Mouse (Mus musculus) midbrain, embryonic 13.5 days (tissue): ENCODE measurements around the gene Tmem211. TPM values are rescaled to one million over a fixed set of nuclear protein-coding genes. Genes with fewer than 3 reads are reported as not detected.

Experiments
- ATAC-seq: fragments of 200-750 bp; cut with Nextera tagmentation; 2 replicates; pipeline ENCODE4 v1.8.0; 2017; ENCODE audit warnings: mild to moderate bottlenecking, moderate TSS enrichment, moderate library complexity
- H3K27ac ChIP-seq: fragments of 300-500 bp; sonication (generic); 2 replicates; pipeline ENCODE4 v1.5.1; 2015; ENCODE audit warnings: inconsistent platforms, mild to moderate bottlenecking, moderate library complexity
- H3K27me3 ChIP-seq: fragments of 300-500 bp; sonication (generic); 2 replicates; pipeline ENCODE4 v1.6.1; 2015; ENCODE audit warnings: mild to moderate bottlenecking, inconsistent platforms
- H3K36me3 ChIP-seq: fragments of 300-500 bp; sonication (generic); 2 replicates; pipeline ENCODE4 v1.6.1; 2015; ENCODE audit warnings: mild to moderate bottlenecking, inconsistent platforms
- H3K4me1 ChIP-seq: fragments of 300-500 bp; sonication (generic); replicated peaks from 2 replicates; pipeline ENCODE4 v1.6.1; 2015; ENCODE audit warnings: inconsistent platforms
- H3K4me2 ChIP-seq: fragments of 300-500 bp; sonication (generic); replicated peaks from 2 replicates; pipeline ENCODE4 v1.6.1; 2015; ENCODE audit warnings: moderate library complexity, mild to moderate bottlenecking, inconsistent platforms
- H3K4me3 ChIP-seq: fragments of 300-500 bp; sonication (generic); replicated peaks from 2 replicates; pipeline ENCODE4 v1.5.1; 2015; ENCODE audit warnings: mild to moderate bottlenecking, inconsistent platforms
- H3K9ac ChIP-seq: fragments of 300-500 bp; sonication (generic); replicated peaks from 2 replicates; pipeline ENCODE4 v1.6.1; 2015; ENCODE audit warnings: mild to moderate bottlenecking, inconsistent platforms
- H3K9me3 ChIP-seq: fragments of 300-500 bp; sonication (generic); 2 replicates; pipeline ENCODE4 v1.6.1; 2016; ENCODE audit warnings: mild to moderate bottlenecking, inconsistent platforms
- whole genome bisulfite sequencing: fragments of 180-500 bp; shearing (Covaris S2); methylation state at CpG from one replicate; pipeline ENCODE4 v1.1.7; 2015; 5-methylcytosine and 5-hydroxymethylcytosine counted together
- polyA plus RNA-seq: library from polyadenylated mRNA; unstranded; fragments of >200 nt; fragmentation: Nextera tagmentation; extraction: Ambion mirVana; gene quantifications from 2 replicates; pipeline ENCODE4 v1.2.1, GENCODE M21; 2015

Tmem211 gene
- not detected in 2 replicates for polyA plus RNA-seq

GRCm38 (mm10) chr5:113226632-113227102, at the start of gene Tmem211:
Tmem211 (plus strand) TSS chr5:113226909.
- Histone ChIP-seq H3K4me3 (peak within 1 kb of the TSS; percentile 20), H3K27ac (peak within 1 kb of the TSS; percentile 25; the same call in 1 of the 2 replicates), H3K9me3 (0 out of 2 replicates have a peak, but pooled peaks cover under 1% of the 10 kb centered on the region), H3K4me1 (peaks cover 19% of the 10 kb centered on the region), H3K36me3 (no peaks in the 10 kb centered on the region), H3K9ac (peak within 1 kb of the TSS; percentile 39; the same call in 1 of the 2 replicates), H3K27me3 (no peaks in the 10 kb centered on the region), H3K4me2 (peak within 1 kb of the TSS; percentile 48)
- ATAC-seq: peak; percentile 80
- under 1% methylated on average over 13 of the region's 13 CpGs for WGBS

GRCm38 (mm10) chr5:113179451-113179842, 47.3 kb upstream of the Tmem211 start:
- H3K27me3 ChIP-seq: no peaks in the 10 kb centered on the region
- WGBS: 3% methylated on average over 6 of the region's 9 CpGs
- peak overlapping the region; percentile 24 for H3K4me3 ChIP-seq
- H3K36me3 ChIP-seq: 0 out of 2 replicates have a peak, but pooled peaks cover 3% of the 10 kb centered on the region
- peak; percentile 16; the same call in 1 of the 2 replicates for ATAC-seq
- no peaks in the 10 kb centered on the region for H3K9me3 ChIP-seq
- peak overlapping the region; percentile 50 for H3K4me2 ChIP-seq
- peak overlapping the region; percentile 48; the same call in 1 of the 2 replicates for H3K9ac ChIP-seq
- peak overlapping the region; percentile 60; the same call in 1 of the 2 replicates for H3K27ac ChIP-seq
- peaks cover 13% of the 10 kb centered on the region for H3K4me1 ChIP-seq

GRCm38 (mm10) chr5:113179843-113180682, 46.6 kb upstream of the Tmem211 start:
- peak overlapping the region; percentile 48; the same call in 1 of the 2 replicates for H3K9ac ChIP-seq
- no peaks in the 10 kb centered on the region for H3K9me3 ChIP-seq
- peak overlapping the region; percentile 24 for H3K4me3 ChIP-seq
- H3K27me3 ChIP-seq: no peaks in the 10 kb centered on the region
- peaks cover 13% of the 10 kb centered on the region for H3K4me1 ChIP-seq
- WGBS: 3% methylated on average over 29 of the region's 30 CpGs
- peak overlapping the region; percentile 50 for H3K4me2 ChIP-seq
- peak overlapping the region; percentile 60; the same call in 1 of the 2 replicates for H3K27ac ChIP-seq
- H3K36me3 ChIP-seq: 0 out of 2 replicates have a peak, but pooled peaks cover 3% of the 10 kb centered on the region
- peak; percentile 81 for ATAC-seq

GRCm38 (mm10) chr5:113180755-113181154, 46.0 kb upstream of the Tmem211 start:
- H3K36me3 ChIP-seq: 0 out of 2 replicates have a peak, but pooled peaks cover 3% of the 10 kb centered on the region
- H3K27me3 ChIP-seq: no peaks in the 10 kb centered on the region
- no peak for ATAC-seq
- peak overlapping the region; percentile 50 for H3K4me2 ChIP-seq
- H3K9me3 ChIP-seq: no peaks in the 10 kb centered on the region
- H3K9ac ChIP-seq: no peak overlapping the region
- 84% methylated on average over 15 of the region's 15 CpGs for WGBS
- H3K27ac ChIP-seq: peak overlapping the region; percentile 60; the same call in 1 of the 2 replicates
- no peak overlapping the region for H3K4me3 ChIP-seq
- H3K4me1 ChIP-seq: peaks cover 13% of the 10 kb centered on the region

- ATAC-seq: no peak
- no peak overlapping the region for H3K4me3 ChIP-seq
- peaks cover 13% of the 10 kb centered on the region for H3K4me1 ChIP-seq
- H3K9ac ChIP-seq: no peak overlapping the region
- H3K36me3 ChIP-seq: 0 out of 2 replicates have a peak, but pooled peaks cover 3% of the 10 kb centered on the region
- no peak overlapping the region for H3K4me2 ChIP-seq
- H3K27ac ChIP-seq: no peak overlapping the region
- WGBS: 57% methylated on average over 6 of the region's 6 CpGs
- H3K9me3 ChIP-seq: no peaks in the 10 kb centered on the region
- no peaks in the 10 kb centered on the region for H3K27me3 ChIP-seq
Measured at GRCm38 (mm10) chr5:113181441-113181840, 45.3 kb upstream of the Tmem211 start.

GRCm38 (mm10) chr5:113190558-113190957, 36.2 kb upstream of the Tmem211 start:
- 86% methylated on average over 14 of the region's 14 CpGs for WGBS
- H3K4me1 ChIP-seq: peaks cover 11% of the 10 kb centered on the region

GRCm38 (mm10) chr5:113191901-113192300, 34.8 kb upstream of the Tmem211 start:
- no peak overlapping the region for H3K4me2 ChIP-seq
- H3K9ac ChIP-seq: no peak overlapping the region
- H3K4me1 ChIP-seq: peaks cover 11% of the 10 kb centered on the region
- no peaks in the 10 kb centered on the region for H3K9me3 ChIP-seq
- no peaks in the 10 kb centered on the region for H3K27me3 ChIP-seq
- peak overlapping the region; percentile 39; the same call in 1 of the 2 replicates for H3K27ac ChIP-seq
- H3K36me3 ChIP-seq: no peaks in the 10 kb centered on the region; the same call in 1 of the 2 replicates
- no peak overlapping the region for H3K4me3 ChIP-seq
- WGBS: 64% methylated on average over 14 of the region's 14 CpGs
- no peak for ATAC-seq

More at GRCm38 (mm10) chr5:113190558-113190957, 36.2 kb upstream of the Tmem211 start:
- no peaks in the 10 kb centered on the region for H3K9me3 ChIP-seq
- ATAC-seq: no peak
- H3K27ac ChIP-seq: no peak overlapping the region
- no peak overlapping the region for H3K4me2 ChIP-seq
- H3K36me3 ChIP-seq: no peaks in the 10 kb centered on the region; the same call in 1 of the 2 replicates
- H3K9ac ChIP-seq: no peak overlapping the region
- H3K4me3 ChIP-seq: no peak overlapping the region
- H3K27me3 ChIP-seq: no peaks in the 10 kb centered on the region

GRCm38 (mm10) chr5:113193762-113194161, 32.9 kb upstream of the Tmem211 start:
- Histone ChIP-seq H3K4me3 (no peak overlapping the region), H3K36me3 (no peaks in the 10 kb centered on the region; the same call in 1 of the 2 replicates), H3K4me1 (peaks cover 11% of the 10 kb centered on the region), H3K27me3 (no peaks in the 10 kb centered on the region), H3K27ac (no peak overlapping the region), H3K9ac (no peak overlapping the region), H3K4me2 (no peak overlapping the region), H3K9me3 (no peaks in the 10 kb centered on the region)
- WGBS: 89% methylated on average over 18 of the region's 18 CpGs
- no peak for ATAC-seq

- no peak overlapping the region for H3K27ac ChIP-seq
Measured at GRCm38 (mm10) chr5:113195451-113195850, 31.3 kb upstream of the Tmem211 start.

GRCm38 (mm10) chr5:113195907-113196306, 30.8 kb upstream of the Tmem211 start:
- H3K4me3 ChIP-seq: no peak overlapping the region
- H3K36me3 ChIP-seq: no peaks in the 10 kb centered on the region; the same call in 1 of the 2 replicates
- H3K9ac ChIP-seq: no peak overlapping the region
- H3K4me2 ChIP-seq: no peak overlapping the region
- H3K4me1 ChIP-seq: peaks cover 11% of the 10 kb centered on the region
- ATAC-seq: no peak
- H3K27me3 ChIP-seq: no peaks in the 10 kb centered on the region
- H3K27ac ChIP-seq: no peak overlapping the region
- H3K9me3 ChIP-seq: no peaks in the 10 kb centered on the region
- WGBS: 97% methylated on average over 6 of the region's 6 CpGs

More at GRCm38 (mm10) chr5:113195451-113195850, 31.3 kb upstream of the Tmem211 start:
- Histone ChIP-seq H3K4me2 (no peak overlapping the region), H3K9ac (no peak overlapping the region), H3K4me1 (peaks cover 11% of the 10 kb centered on the region), H3K27me3 (no peaks in the 10 kb centered on the region), H3K9me3 (no peaks in the 10 kb centered on the region), H3K36me3 (no peaks in the 10 kb centered on the region; the same call in 1 of the 2 replicates), H3K4me3 (no peak overlapping the region)
- ATAC-seq: no peak
- 90% methylated on average over 12 of the region's 12 CpGs for WGBS

- Histone ChIP-seq H3K4me2 (no peak overlapping the region), H3K27ac (no peak overlapping the region), H3K4me1 (peaks cover 5% of the 10 kb centered on the region), H3K27me3 (no peaks in the 10 kb centered on the region), H3K9me3 (no peaks in the 10 kb centered on the region), H3K9ac (no peak overlapping the region), H3K4me3 (no peak overlapping the region), H3K36me3 (no peaks in the 10 kb centered on the region)
- no peak for ATAC-seq
- WGBS: 74% methylated on average over 9 of the region's 9 CpGs
Measured at GRCm38 (mm10) chr5:113196916-113197794, 29.6 kb upstream of the Tmem211 start.
